Mouse (Mus musculus): ENCODE measurements around the gene Slc25a29. TPM values are rescaled to one million over a fixed set of nuclear protein-coding genes. Genes with fewer than 3 reads are reported as not detected.

Gene Slc25a29
- polyA plus RNA-seq, 1 experiment, result 4.0 TPM

GRCm38 (mm10) chr12:108820461-108820860 is 15.2 kb downstream of the Slc25a29 start:
- no peak for TF ChIP-seq CTCF (IDR thresholded peaks at IDR 0.05; ENCODE audit: extremely low read depth, insufficient read length, insufficient replicate concordance, low read depth, low read length)
- TF ChIP-seq POLR2A (IDR thresholded peaks at IDR 0.05; ENCODE audit: low read depth, low read length), result no peak
- 91% methylated on average over 4 of the region's 4 CpGs for WGBS

GRCm38 (mm10) chr12:108816569-108816968 is 19.1 kb downstream of the Slc25a29 start:
- no peak for TF ChIP-seq CTCF (IDR thresholded peaks at IDR 0.05; ENCODE audit: extremely low read depth, insufficient read length, insufficient replicate concordance, low read depth, low read length)
- TF ChIP-seq POLR2A (IDR thresholded peaks at IDR 0.05; ENCODE audit: low read depth, low read length), result no peak
- peaks cover 30% of the 10 kb centered on the region for H3K36me3 ChIP-seq (ENCODE audit: control insufficient read depth, insufficient read depth, low read length)
- H3K4me3 ChIP-seq (ENCODE audit: low read depth, low read length), result no peak overlapping the region
- no peaks in the 10 kb centered on the region for H3K27me3 ChIP-seq (ENCODE audit: control insufficient read depth, insufficient read depth, low read length)
- H3K27ac ChIP-seq (ENCODE audit: insufficient read depth, low read depth, low read length), result no peak overlapping the region
- no peaks in the 10 kb centered on the region for H3K4me1 ChIP-seq (ENCODE audit: control insufficient read depth, insufficient read depth, insufficient read length, low read length)
- WGBS, result 72% methylated on average over 11 of the region's 11 CpGs

More at GRCm38 (mm10) chr12:108820461-108820860, 15.2 kb downstream of the Slc25a29 start:
- peaks cover 16% of the 10 kb centered on the region for H3K36me3 ChIP-seq (ENCODE audit: control insufficient read depth, insufficient read depth, low read length)
- no peaks in the 10 kb centered on the region for H3K27me3 ChIP-seq (ENCODE audit: control insufficient read depth, insufficient read depth, low read length)
- H3K27ac ChIP-seq (ENCODE audit: insufficient read depth, low read depth, low read length), result no peak overlapping the region
- no peak overlapping the region for H3K4me3 ChIP-seq (ENCODE audit: low read depth, low read length)
- H3K4me1 ChIP-seq (ENCODE audit: control insufficient read depth, insufficient read depth, insufficient read length, low read length), result no peaks in the 10 kb centered on the region

GRCm38 (mm10) chr12:108814470-108814869 is 21.2 kb downstream of the Slc25a29 start:
- WGBS, result 79% methylated on average over 6 of the region's 6 CpGs
- H3K4me3 ChIP-seq (ENCODE audit: low read depth, low read length), result no peak overlapping the region
- TF ChIP-seq POLR2A (IDR thresholded peaks at IDR 0.05; ENCODE audit: low read depth, low read length) (no peak), CTCF (IDR thresholded peaks at IDR 0.05; ENCODE audit: extremely low read depth, insufficient read length, insufficient replicate concordance, low read depth, low read length) (no peak)
- H3K27ac ChIP-seq (ENCODE audit: insufficient read depth, low read depth, low read length), result no peak overlapping the region
- H3K36me3 ChIP-seq (ENCODE audit: control insufficient read depth, insufficient read depth, low read length), result peaks cover 30% of the 10 kb centered on the region
- H3K27me3 ChIP-seq (ENCODE audit: control insufficient read depth, insufficient read depth, low read length), result no peaks in the 10 kb centered on the region
- peaks cover under 1% of the 10 kb centered on the region; the same call in 1 of the 2 replicates for H3K4me1 ChIP-seq (ENCODE audit: control insufficient read depth, insufficient read depth, insufficient read length, low read length)

GRCm38 (mm10) chr12:108812463-108812862 is 23.2 kb downstream of the Slc25a29 start:
- H3K4me1 ChIP-seq (ENCODE audit: control insufficient read depth, insufficient read depth, insufficient read length, low read length), result peaks cover 2% of the 10 kb centered on the region; the same call in 1 of the 2 replicates
- H3K27me3 ChIP-seq (ENCODE audit: control insufficient read depth, insufficient read depth, low read length), result no peaks in the 10 kb centered on the region
- H3K27ac ChIP-seq (ENCODE audit: insufficient read depth, low read depth, low read length), result no peak overlapping the region
- no peak overlapping the region for H3K4me3 ChIP-seq (ENCODE audit: low read depth, low read length)
- 81% methylated on average over 6 of the region's 6 CpGs for WGBS
- TF ChIP-seq POLR2A (IDR thresholded peaks at IDR 0.05; ENCODE audit: low read depth, low read length), result no peak
- TF ChIP-seq CTCF (IDR thresholded peaks at IDR 0.05; ENCODE audit: extremely low read depth, insufficient read length, insufficient replicate concordance, low read depth, low read length), result no peak
- peaks cover 24% of the 10 kb centered on the region for H3K36me3 ChIP-seq (ENCODE audit: control insufficient read depth, insufficient read depth, low read length)

- H3K36me3 ChIP-seq (ENCODE audit: control insufficient read depth, insufficient read depth, low read length), result peaks cover 23% of the 10 kb centered on the region
- H3K27ac ChIP-seq (ENCODE audit: insufficient read depth, low read depth, low read length), result no peak overlapping the region
- peaks cover 2% of the 10 kb centered on the region; the same call in 1 of the 2 replicates for H3K4me1 ChIP-seq (ENCODE audit: control insufficient read depth, insufficient read depth, insufficient read length, low read length)
- WGBS, result 19% methylated on average over 2 of the region's 2 CpGs
- TF ChIP-seq POLR2A (IDR thresholded peaks at IDR 0.05; ENCODE audit: low read depth, low read length) (no peak), CTCF (IDR thresholded peaks at IDR 0.05; ENCODE audit: extremely low read depth, insufficient read length, insufficient replicate concordance, low read depth, low read length) (peak; percentile 22; the same call in 1 of the 2 replicates)
- no peaks in the 10 kb centered on the region for H3K27me3 ChIP-seq (ENCODE audit: control insufficient read depth, insufficient read depth, low read length)
- no peak overlapping the region for H3K4me3 ChIP-seq (ENCODE audit: low read depth, low read length)
These were observed 24.6 kb downstream of the Slc25a29 start for GRCm38 (mm10) chr12:108811133-108811532.

GRCm38 (mm10) chr12:108810309-108810708 is 25.4 kb downstream of the Slc25a29 start:
- no peak for TF ChIP-seq POLR2A (IDR thresholded peaks at IDR 0.05; ENCODE audit: low read depth, low read length)
- no peak for TF ChIP-seq CTCF (IDR thresholded peaks at IDR 0.05; ENCODE audit: extremely low read depth, insufficient read length, insufficient replicate concordance, low read depth, low read length)
- Histone ChIP-seq H3K27ac (ENCODE audit: insufficient read depth, low read depth, low read length) (no peak overlapping the region), H3K4me3 (ENCODE audit: low read depth, low read length) (no peak overlapping the region), H3K27me3 (ENCODE audit: control insufficient read depth, insufficient read depth, low read length) (no peaks in the 10 kb centered on the region), H3K36me3 (ENCODE audit: control insufficient read depth, insufficient read depth, low read length) (peaks cover 21% of the 10 kb centered on the region), H3K4me1 (ENCODE audit: control insufficient read depth, insufficient read depth, insufficient read length, low read length) (peaks cover 2% of the 10 kb centered on the region; the same call in 1 of the 2 replicates)
- WGBS, result 48% methylated on average over 7 of the region's 7 CpGs

GRCm38 (mm10) chr12:108809771-108810170 is 25.9 kb downstream of the Slc25a29 start:
- 26% methylated on average over 1 of the region's 1 CpGs for WGBS
- H3K4me1 ChIP-seq (ENCODE audit: control insufficient read depth, insufficient read depth, insufficient read length, low read length), result peaks cover 2% of the 10 kb centered on the region; the same call in 1 of the 2 replicates
- TF ChIP-seq CTCF (IDR thresholded peaks at IDR 0.05; ENCODE audit: extremely low read depth, insufficient read length, insufficient replicate concordance, low read depth, low read length), result no peak
- no peak for TF ChIP-seq POLR2A (IDR thresholded peaks at IDR 0.05; ENCODE audit: low read depth, low read length)

More at GRCm38 (mm10) chr12:108809771-108810170, 25.9 kb downstream of the Slc25a29 start:
- Histone ChIP-seq H3K27me3 (ENCODE audit: control insufficient read depth, insufficient read depth, low read length) (no peaks in the 10 kb centered on the region), H3K36me3 (ENCODE audit: control insufficient read depth, insufficient read depth, low read length) (peaks cover 17% of the 10 kb centered on the region), H3K4me3 (ENCODE audit: low read depth, low read length) (no peak overlapping the region), H3K27ac (ENCODE audit: insufficient read depth, low read depth, low read length) (no peak overlapping the region)

Data from small intestine, adult 2 months (tissue).